Mouse (Mus musculus): Measurements from ENCODE around the gene Il18r1. TPM values are rescaled to one million over a fixed set of nuclear protein-coding genes. Genes with fewer than 3 reads are reported as not detected.

Gene Il18r1
- total RNA-seq, 2 experiments from 2014 or later, result 0.09 TPM; not detected in 1

Other genes starting within 250 kb of the Il18r1 start
- gene Il1r1, start 240.5 kb upstream of the Il18r1 start, total RNA-seq (2021), result 1 to 10 TPM; 2.4 TPM
- 1 to 10 TPM in 1 of 2 experiments, under 1 TPM in 1; 0.54 to 1.1 TPM for gene Il1rl2, start 140.9 kb upstream of the Il18r1 start, total RNA-seq (2021)
- under 1 TPM; 0.35 to 0.48 TPM for gene Il1rl1, start 36.0 kb upstream of the Il18r1 start, total RNA-seq (2021)
- not detected for gene Il18rap, start 49.8 kb downstream of the Il18r1 start, total RNA-seq (2021)
- under 1 TPM; 0.63 to 0.76 TPM for gene Slc9a4, start 114.5 kb downstream of the Il18r1 start, total RNA-seq (2021)
- gene Slc9a2, start 215.0 kb downstream of the Il18r1 start, total RNA-seq (2021), result 1 to 10 TPM; 1.7 to 3.1 TPM